Mouse (Mus musculus) heart, adult 2 months (tissue): ENCODE measurements at regions not wholly inside any gene's neighbourhood (a gene's known extent, or its start where the extent isn't known, plus 50 kb on each side); places are given as distances from the start of the nearest gene placed in this dataset.

Source experiments
- DNase-seq, 2 experiments: peaks; one replicate each; pipeline ENCODE4 v3.0.0; 2021
- H3K27ac ChIP-seq: fragments of 200-600 bp; 2 replicates; pipeline ENCODE4 v1.8.1; 2022
- H3K27me3 ChIP-seq: fragments of 200-500 bp; 2 replicates; pipeline ENCODE4 v1.6.1; 2012; ENCODE audit warnings: mild to moderate bottlenecking, low read length, inconsistent platforms, mixed read lengths; ENCODE audit not compliant: control insufficient read depth, insufficient read depth
- H3K36me3 ChIP-seq: fragments of 200-500 bp; 2 replicates; pipeline ENCODE4 v1.6.1; 2012; ENCODE audit warnings: low read length, inconsistent platforms; ENCODE audit not compliant: control insufficient read depth, insufficient read depth
- H3K4me1 ChIP-seq: fragments of 200-500 bp; 2 replicates; pipeline ENCODE4 v1.6.1; 2011; ENCODE audit warnings: low read length; ENCODE audit not compliant: control insufficient read depth, insufficient read depth
- H3K4me3 ChIP-seq: fragments of 200-600 bp; 2 replicates; pipeline ENCODE4 v1.8.1; 2022
- H3K79me2 ChIP-seq: fragments of 200-500 bp; replicated peaks from 2 replicates; pipeline ENCODE4 v1.6.1; 2012; ENCODE audit warnings: mild to moderate bottlenecking, inconsistent platforms, low read length, moderate library complexity, mixed read lengths; ENCODE audit not compliant: control insufficient read depth, insufficient read depth
- H3K9ac ChIP-seq: fragments of 200-500 bp; 2 replicates; pipeline ENCODE4 v1.6.1; 2012; ENCODE audit warnings: low read depth, mild to moderate bottlenecking, control low read depth, inconsistent platforms, low read length, mixed read lengths
- CTCF ChIP-seq: fragments of 200-600 bp; IDR thresholded peaks from 2 replicates; pipeline ENCODE4 v1.8.1; 2022; ENCODE audit warnings: antibody characterized with exemption, mild to moderate bottlenecking, moderate library complexity
- EP300 ChIP-seq: fragments of 200-500 bp; IDR thresholded peaks from 2 replicates; pipeline ENCODE4 v1.6.1; 2011; ENCODE audit warnings: low read depth, low read length, control low read depth; ENCODE audit not compliant: insufficient read depth
- POLR2A ChIP-seq: fragments of 200-500 bp; IDR thresholded peaks from 2 replicates; pipeline ENCODE4 v1.6.1; 2011; ENCODE audit warnings: mild to moderate bottlenecking, low read depth, low read length, control low read depth; ENCODE audit not compliant: insufficient read depth
- WGBS: fragments of 180-500 bp; shearing (Covaris S2); methylation state at CpG from one replicate; pipeline ENCODE4 v1.1.7; 2018; 5-methylcytosine and 5-hydroxymethylcytosine counted together
- intact Hi-C: fragments of 180-260 bp; cut with DNase I; formaldehyde crosslinking; loops from one replicate; pipeline ENCODE4 v1.15.1; 2025

GRCm38 (mm10) chr11:111282283-111282682 is 216.3 kb downstream of the Kcnj2 start:
- Histone ChIP-seq H3K36me3 (no peaks in the 10 kb centered on the region), H3K27me3 (no peaks in the 10 kb centered on the region), H3K4me1 (no peaks in the 10 kb centered on the region), H3K9ac (no peak overlapping the region), H3K4me3 (no peak overlapping the region), H3K27ac (no peak overlapping the region), H3K79me2 (no peaks in the 10 kb centered on the region)
- no peak for TF ChIP-seq CTCF
- no peak for TF ChIP-seq EP300
- DNase-seq, result no peak
- 79% methylated on average over 2 of the region's 2 CpGs for WGBS
- intact Hi-C loops, result no loop called here

GRCm38 (mm10) chr11:111290537-111290936 is 224.6 kb downstream of the Kcnj2 start:
- Histone ChIP-seq H3K9ac (no peak overlapping the region), H3K4me3 (no peak overlapping the region), H3K79me2 (no peaks in the 10 kb centered on the region), H3K4me1 (no peaks in the 10 kb centered on the region), H3K27me3 (no peaks in the 10 kb centered on the region), H3K36me3 (no peaks in the 10 kb centered on the region; the same call in 1 of the 2 replicates), H3K27ac (no peak overlapping the region)
- DNase-seq, result no peak
- intact Hi-C loops, result no loop called here
- TF ChIP-seq POLR2A (no peak), EP300 (no peak), CTCF (no peak)

- no peak for TF ChIP-seq POLR2A
- no peak for TF ChIP-seq CTCF
- TF ChIP-seq EP300, result no peak
- H3K27me3 ChIP-seq, result no peaks in the 10 kb centered on the region
- intact Hi-C loops, result no loop called here
- no peaks in the 10 kb centered on the region for H3K36me3 ChIP-seq
- H3K27ac ChIP-seq, result no peak overlapping the region
- 56% methylated on average over 9 of the region's 9 CpGs for WGBS
- H3K79me2 ChIP-seq, result no peaks in the 10 kb centered on the region
- DNase-seq, result no peak
- H3K4me3 ChIP-seq, result no peak overlapping the region
- H3K4me1 ChIP-seq, result no peaks in the 10 kb centered on the region
- H3K9ac ChIP-seq, result no peak overlapping the region
Measured at GRCm38 (mm10) chr11:111296309-111296721, 230.4 kb downstream of the Kcnj2 start.

GRCm38 (mm10) chr11:111312802-111313201 is 246.8 kb downstream of the Kcnj2 start:
- 24% methylated on average over 3 of the region's 3 CpGs for WGBS
- H3K4me1 ChIP-seq, result no peaks in the 10 kb centered on the region
- no peaks in the 10 kb centered on the region for H3K36me3 ChIP-seq
- intact Hi-C loops, result no loop called here
- H3K27ac ChIP-seq, result no peak overlapping the region
- H3K9ac ChIP-seq, result no peak overlapping the region
- no peaks in the 10 kb centered on the region for H3K27me3 ChIP-seq
- no peak for DNase-seq
- no peaks in the 10 kb centered on the region for H3K79me2 ChIP-seq
- no peak overlapping the region for H3K4me3 ChIP-seq
- TF ChIP-seq POLR2A (no peak), EP300 (no peak), CTCF (no peak)

GRCm38 (mm10) chr11:111313566-111313965 is 247.6 kb downstream of the Kcnj2 start:
- Histone ChIP-seq H3K36me3 (no peaks in the 10 kb centered on the region), H3K27me3 (no peaks in the 10 kb centered on the region), H3K79me2 (no peaks in the 10 kb centered on the region), H3K4me1 (no peaks in the 10 kb centered on the region), H3K4me3 (no peak overlapping the region), H3K27ac (no peak overlapping the region), H3K9ac (no peak overlapping the region)
- DNase-seq, result no peak
- intact Hi-C loops, result no loop called here
- 58% methylated on average over 3 of the region's 3 CpGs for WGBS
- TF ChIP-seq EP300 (no peak), CTCF (no peak), POLR2A (no peak)

- TF ChIP-seq EP300, result no peak
- TF ChIP-seq POLR2A, result no peak
- TF ChIP-seq CTCF, result no peak
- 65% methylated on average over 5 of the region's 5 CpGs for WGBS
- H3K27ac ChIP-seq, result no peak overlapping the region
- no peaks in the 10 kb centered on the region for H3K36me3 ChIP-seq
- H3K4me1 ChIP-seq, result no peaks in the 10 kb centered on the region
- no peak overlapping the region for H3K9ac ChIP-seq
- no peaks in the 10 kb centered on the region for H3K79me2 ChIP-seq
- no peak overlapping the region for H3K4me3 ChIP-seq
- no peak for DNase-seq
- intact Hi-C loops, result no loop called here
- H3K27me3 ChIP-seq, result no peaks in the 10 kb centered on the region
Measured at GRCm38 (mm10) chr11:111321576-111321975, 255.6 kb downstream of the Kcnj2 start.
